Mouse (Mus musculus): ENCODE measurements around the gene Gm21987.

Gene Gm21987

DNA sequence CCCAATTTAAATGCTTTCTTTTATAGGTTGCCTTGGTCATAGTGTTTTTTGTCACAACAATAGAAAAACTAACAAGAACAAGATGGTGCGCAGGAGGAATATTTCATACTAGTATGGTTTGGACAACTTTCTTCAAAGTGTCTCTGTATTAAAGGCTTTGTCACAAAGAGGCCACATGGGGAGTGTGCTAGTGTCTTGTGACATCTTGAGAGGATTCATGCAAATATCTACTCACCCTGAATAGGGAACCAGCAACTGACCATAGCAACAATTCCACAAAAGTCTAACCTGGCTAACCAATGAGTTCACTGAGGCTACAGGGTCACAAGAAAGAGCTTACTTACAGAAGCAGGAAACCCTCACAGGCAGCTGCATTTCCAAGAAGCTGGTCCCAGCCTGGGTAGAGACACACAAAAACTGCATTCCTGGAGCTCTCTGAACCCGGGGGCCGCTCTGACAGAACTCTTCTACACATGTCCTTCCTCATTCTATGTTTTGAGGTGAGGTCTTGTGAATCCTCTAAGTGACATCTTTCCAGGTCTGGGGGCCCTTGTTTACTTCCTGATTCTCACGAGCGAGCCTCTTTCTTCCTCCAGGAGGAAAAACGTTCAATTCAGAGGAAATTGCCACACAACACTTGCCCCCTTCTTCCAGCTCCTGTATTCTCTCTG is 48.4 kb downstream of the Gm21987 start:
- DNase-seq: no peak

- DNase-seq: peak; percentile 81 to 85
Measured at GRCm38 (mm10) chr16:38396155-38396554, 49.3 kb downstream of the Gm21987 start.

- DNase-seq: peak; percentile 31 to 57
Measured at GRCm38 (mm10) chr16:38398266-38398665, 51.4 kb downstream of the Gm21987 start.

DNA sequence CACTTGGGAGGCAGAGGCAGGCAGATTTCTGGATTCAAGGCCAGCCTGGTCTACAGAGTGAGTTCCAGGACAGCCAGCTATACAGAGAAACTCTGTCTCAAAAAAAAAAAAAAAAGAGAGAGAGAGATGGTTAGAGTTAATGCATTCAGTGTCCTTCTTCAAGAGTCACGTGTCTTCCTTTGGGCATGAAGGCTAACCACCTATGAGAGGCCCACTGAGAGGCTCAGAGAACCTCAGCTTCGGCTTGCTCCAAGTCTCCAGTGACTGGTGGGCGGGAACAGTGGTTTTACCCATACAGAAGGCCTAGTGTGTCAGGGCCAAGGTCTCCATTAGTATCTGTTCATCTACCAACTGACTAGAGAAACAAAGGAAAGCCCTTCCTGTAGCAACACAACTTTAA is 52.2 kb downstream of the Gm21987 start:
- DNase-seq: no peak

- DNase-seq: peak; percentile 67 to 79
Measured at GRCm38 (mm10) chr16:38399531-38400231, 52.8 kb downstream of the Gm21987 start.

- DNase-seq: no peak
Measured at GRCm38 (mm10) chr16:38400311-38400960, 53.6 kb downstream of the Gm21987 start.

GRCm38 (mm10) chr16:38401468-38401867 is 54.6 kb downstream of the Gm21987 start:
- DNase-seq: no peak

GRCm38 (mm10) chr16:38403639-38404038 is 56.8 kb downstream of the Gm21987 start:
- no peak for DNase-seq

- no peak for DNase-seq
Measured at GRCm38 (mm10) chr16:38406293-38406692, 59.5 kb downstream of the Gm21987 start.

GRCm38 (mm10) chr16:38406708-38407107 is 59.9 kb downstream of the Gm21987 start:
- DNase-seq: no peak

DNA sequence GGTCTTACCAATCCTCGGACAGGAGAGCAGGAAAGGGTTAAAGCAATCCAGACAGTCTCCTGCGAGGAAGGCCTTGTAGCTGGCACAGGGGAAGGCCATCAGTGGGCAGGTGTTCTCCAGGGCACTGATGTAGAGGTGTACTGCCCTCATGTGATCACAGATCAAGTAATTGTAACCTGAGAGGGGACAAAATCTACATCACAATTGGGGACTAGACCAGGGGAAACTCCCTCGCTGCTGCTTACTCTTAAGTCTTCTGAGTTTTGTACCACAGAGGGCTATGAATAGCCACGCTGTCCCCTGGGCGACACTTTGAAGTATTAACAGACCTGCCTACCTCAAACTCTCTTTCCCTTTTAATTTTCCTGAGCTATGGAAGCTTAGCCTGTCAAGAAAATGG is 60.7 kb downstream of the Gm21987 start:
- DNase-seq: no peak

DNA sequence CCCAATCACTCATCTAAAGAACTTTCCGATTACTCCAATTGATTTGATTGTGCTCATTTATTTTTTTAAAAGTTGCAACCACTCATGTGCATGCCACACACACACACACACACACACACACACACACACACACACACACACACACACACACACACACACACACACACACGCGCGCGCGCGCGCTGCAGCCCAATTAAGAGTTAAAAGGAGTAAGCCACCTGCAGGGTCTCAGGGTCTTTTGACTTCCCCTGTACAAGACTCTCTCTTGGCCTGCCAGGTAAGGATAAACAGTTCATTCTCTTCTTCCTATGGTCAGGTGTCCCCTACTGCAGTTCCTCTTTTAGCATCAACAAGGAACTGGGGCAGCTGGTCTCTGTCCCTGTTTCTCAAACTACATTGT is 61.6 kb downstream of the Gm21987 start:
- no peak for DNase-seq
